12 mouse cellular contexts compared by ENCODE assay signal in genomic region chr5:103735411-103736112, GRCm38 (mm10). TPM values are rescaled to one million over a fixed set of nuclear protein-coding genes. Genes with fewer than 3 reads are reported as not detected.
DNase-seq lines count a peak whose midpoint lies in the region; ATAC-seq and TF ChIP-seq lines count a peak whose summit lies in the region.
"Had no signal": no experiment of that assay in that cellular context is flagged by ENCODE, and none has a peak within 500 bp of the region (broad histone marks: within the 10 kb centered on the region; RNA-seq: fewer than 3 reads in every experiment).

No protein-coding gene starts in this region.

- peak; percentile 31 for DNase-seq in testis, postnatal 14 days (ENCODE audit: low spot score)
- DNase-seq in testis, postnatal 10 days (ENCODE audit: low spot score) = no peak
- peak; percentile 95 for DNase-seq in gonadal fat pad, adult 2 months (ENCODE audit: low read depth)
- DNase-seq in kidney, postnatal 25 days = peak; percentile 58 to 88
- DNase-seq in stomach, postnatal 0 days (ENCODE audit: low spot score) = peak; percentile 52
- DNase-seq in right cerebral cortex, postnatal 14 days = no peak
- DNase-seq in layer of hippocampus, adult 11-12 months (ENCODE audit: low spot score) = no peak
- DNase-seq: cerebellum, postnatal 14 days; heart, adult 11 months; heart, postnatal 14 days; midbrain, embryonic 14.5 days had no signal

- no peaks in the 10 kb centered on the region for H3K9me3 ChIP-seq in stomach, postnatal 0 days (ENCODE audit: control insufficient read depth, low read length)
- H3K9me3 ChIP-seq: neural tube, embryonic 13.5 days had no signal

- no peak overlapping the region for H3K9ac ChIP-seq in stomach, postnatal 0 days (ENCODE audit: low read length)
- H3K9ac ChIP-seq: neural tube, embryonic 13.5 days had no signal

- no peak for TF ChIP-seq EP300 in stomach, postnatal 0 days (optimal IDR thresholded peaks at IDR 0.05)

- 52% methylated on average over 5 of the region's 5 CpGs for WGBS in stomach, postnatal 0 days

- H3K4me1 ChIP-seq in stomach, postnatal 0 days (replicated peaks; ENCODE audit: control insufficient read depth, insufficient read depth) = no peaks in the 10 kb centered on the region
- H3K4me1 ChIP-seq: neural tube, embryonic 13.5 days had no signal

- peak; percentile 41; the same call in 1 of the 2 replicates for ATAC-seq in stomach, postnatal 0 days (ENCODE audit: low FRiP score, low TSS enrichment)

- no peak overlapping the region for H3K4me3 ChIP-seq in stomach, postnatal 0 days (ENCODE audit: low read depth, low read length)
- H3K4me3 ChIP-seq: neural tube, embryonic 13.5 days had no signal

- H3K36me3 ChIP-seq in stomach, postnatal 0 days (ENCODE audit: control insufficient read depth, insufficient read depth, low read length) = no peaks in the 10 kb centered on the region
- H3K36me3 ChIP-seq: neural tube, embryonic 13.5 days had no signal

- TF ChIP-seq CTCF in stomach, postnatal 0 days (IDR thresholded peaks at IDR 0.05; ENCODE audit: low read depth) = no peak

- no peaks in the 10 kb centered on the region for H3K27me3 ChIP-seq in stomach, postnatal 0 days (ENCODE audit: control insufficient read depth, insufficient read depth, low read length)
- H3K27me3 ChIP-seq: neural tube, embryonic 13.5 days had no signal

- H3K27ac ChIP-seq in stomach, postnatal 0 days (replicated peaks) = peak overlapping the region; percentile 49; the same call in 1 of the 2 replicates
- H3K27ac ChIP-seq: neural tube, embryonic 13.5 days had no signal

- H3K4me2 ChIP-seq in stomach, postnatal 0 days (replicated peaks; ENCODE audit: low read depth) = no peak overlapping the region
- H3K4me2 ChIP-seq: neural tube, embryonic 13.5 days had no signal

RNA-seq across cellular contexts. Expression of gene Aff1, which starts 43.4 kb away (rescaled TPM):
- 13.5 and 24.7 TPM in 2 replicates for polyA plus RNA-seq in gonadal fat pad, adult 2 months (2012; rRNA removed)
- polyA plus RNA-seq in stomach, postnatal 0 days (2015; fragmentation: Nextera tagmentation; extraction: Ambion mirVana) = 4.3 and 4.9 TPM in 2 replicates

Comparison
In these comparisons a context has a peak if more than half of its experiments do, and no peak if none do; other contexts are left out.
1. DNase-seq: peak in testis, postnatal 14 days (single experiment), gonadal fat pad, adult 2 months (single experiment), kidney, postnatal 25 days (2 of 2) and stomach, postnatal 0 days (single experiment); none in testis, postnatal 10 days (single experiment), right cerebral cortex, postnatal 14 days (single experiment) and layer of hippocampus, adult 11-12 months (single experiment).